Mouse (Mus musculus): ENCODE measurements at regions not wholly inside any gene's neighbourhood (a gene's known extent, or its start where the extent isn't known, plus 50 kb on each side); places are given as distances from the start of the nearest gene placed in this dataset.

- no peak for DNase-seq
Measured at GRCm38 (mm10) chr4:64200808-64201190, 154.0 kb upstream of the Tnc start.

GRCm38 (mm10) chr4:64200151-64200807 is 153.5 kb upstream of the Tnc start:
- DNase-seq, result peak; percentile 98

GRCm38 (mm10) chr4:64184986-64185385 is 138.2 kb upstream of the Tnc start:
- no peak for DNase-seq

GRCm38 (mm10) chr4:64175938-64176337 is 129.1 kb upstream of the Tnc start:
- DNase-seq, result no peak

- no peak for DNase-seq
Measured at GRCm38 (mm10) chr4:64171476-64171875, 124.7 kb upstream of the Tnc start.

GRCm38 (mm10) chr4:64148989-64149463 is 102.2 kb upstream of the Tnc start:
- peak; percentile 43 to 61 for DNase-seq

- no peak for DNase-seq
Measured at GRCm38 (mm10) chr4:64145924-64146323, 99.1 kb upstream of the Tnc start.

- DNase-seq, result peak; percentile 46 to 73
Measured at GRCm38 (mm10) chr4:64142963-64143362, 96.1 kb upstream of the Tnc start.

- peak; percentile 82 to 89 for DNase-seq
Measured at GRCm38 (mm10) chr4:64142356-64142787, 95.6 kb upstream of the Tnc start.

GRCm38 (mm10) chr4:64139836-64140235 is 93.0 kb upstream of the Tnc start:
- DNase-seq, result no peak

- DNase-seq, result no peak
Measured at GRCm38 (mm10) chr4:64135036-64135435, 88.2 kb upstream of the Tnc start.

- DNase-seq, result no peak
Measured at GRCm38 (mm10) chr4:64129290-64129689, 82.5 kb upstream of the Tnc start.

- no peak for DNase-seq
Measured at GRCm38 (mm10) chr4:64124387-64125088, 77.7 kb upstream of the Tnc start.

- DNase-seq, result no peak
Measured at GRCm38 (mm10) chr4:64123675-64124074, 76.9 kb upstream of the Tnc start.

- no peak for DNase-seq
Measured at GRCm38 (mm10) chr4:64098247-64098646, 51.4 kb upstream of the Tnc start.
